Mouse (Mus musculus) erythroblast, adult 5-6 weeks (primary cell): Measurements from ENCODE around the gene Dpp4. TPM values are rescaled to one million over a fixed set of nuclear protein-coding genes. Genes with fewer than 3 reads are reported as not detected.

ENCODE experiments used
- ATAC-seq: replicated peaks from 2 replicates; pipeline ENCODE4 v1.8.0; 2016; ENCODE audit warnings: moderate number of reproducible peaks, mild to moderate bottlenecking, moderate TSS enrichment, inconsistent platforms; ENCODE audit not compliant: poor library complexity, low FRiP score, severe bottlenecking
- total RNA-seq, 2 experiments: library from RNA; stranded (forward) in 1 of 2; stranded (reverse) in 1 of 2; fragments of 150-400 nt in 1 of 2; fragments of 200-764, 138-1000 nt in 1 of 2; gene quantifications; 2 replicates each; pipeline versions ENCODE4 v1.2.3 to v1.2.4; 2015 to 2017; ENCODE audit warnings: low replicate concordance in 2 of 2

Gene Dpp4
- total RNA-seq, 2 experiments from 2014 or later: 2.5 to 3.2 TPM

DNA sequence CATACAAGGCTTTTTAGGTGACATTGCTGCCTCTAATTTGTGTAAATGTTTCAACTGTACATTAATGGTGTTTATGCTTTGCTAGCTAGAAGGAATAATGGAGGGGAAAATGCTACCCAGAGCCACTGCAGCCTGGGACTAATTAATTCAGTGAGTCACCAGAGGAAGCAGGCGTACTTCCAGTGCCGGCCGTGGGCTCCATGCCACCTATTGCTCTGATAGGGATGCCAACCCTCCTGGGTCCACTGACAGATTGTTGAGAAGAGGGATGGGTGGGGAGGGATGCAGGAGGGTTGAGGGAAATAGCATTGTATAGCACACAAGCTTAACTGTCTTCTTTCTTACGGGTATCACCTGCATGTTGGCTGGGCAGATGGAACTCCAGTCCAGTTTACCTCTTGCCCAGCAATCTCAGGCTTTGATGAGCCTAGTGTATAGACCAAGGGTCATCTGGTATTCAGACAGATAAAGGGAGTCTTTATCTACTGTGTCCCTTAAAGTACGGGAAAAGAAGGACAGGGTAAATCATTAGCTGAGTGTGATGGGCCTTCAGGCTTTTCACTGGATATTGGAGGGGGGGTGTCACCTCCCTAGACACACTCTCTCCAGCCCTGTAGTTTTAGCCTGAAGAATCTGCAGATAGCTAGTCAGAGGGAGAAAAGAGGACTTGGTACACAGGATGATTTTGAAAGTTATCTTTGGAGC, 43.5 kb downstream of the Dpp4 start:
- ATAC-seq: no peak

- ATAC-seq: no peak
Observed at GRCm38 (mm10) chr2:62363606-62364005, 48.4 kb downstream of the Dpp4 start.

DNA sequence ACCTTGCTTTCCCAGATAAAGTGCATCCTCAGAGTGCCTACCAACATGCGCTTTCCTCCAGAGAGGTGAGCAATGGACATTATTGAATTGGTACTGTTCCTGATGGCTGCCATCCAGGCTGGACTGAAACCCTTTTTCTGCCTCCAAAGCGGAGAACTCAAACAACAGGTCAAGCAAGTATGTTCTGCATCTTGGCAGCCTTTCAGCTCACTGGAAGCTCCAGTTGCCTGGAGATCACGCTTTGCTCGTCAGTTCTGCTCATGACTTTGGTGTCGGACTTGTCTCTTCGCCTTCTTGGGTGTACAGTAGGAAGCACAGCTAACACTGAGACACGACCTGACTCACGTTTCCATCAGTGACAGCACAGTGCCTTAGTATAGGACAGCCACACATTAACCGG, 49.8 kb downstream of the Dpp4 start:
- ATAC-seq: no peak

- ATAC-seq: no peak
Observed at GRCm38 (mm10) chr2:62361514-62361913, 50.5 kb downstream of the Dpp4 start.

DNA sequence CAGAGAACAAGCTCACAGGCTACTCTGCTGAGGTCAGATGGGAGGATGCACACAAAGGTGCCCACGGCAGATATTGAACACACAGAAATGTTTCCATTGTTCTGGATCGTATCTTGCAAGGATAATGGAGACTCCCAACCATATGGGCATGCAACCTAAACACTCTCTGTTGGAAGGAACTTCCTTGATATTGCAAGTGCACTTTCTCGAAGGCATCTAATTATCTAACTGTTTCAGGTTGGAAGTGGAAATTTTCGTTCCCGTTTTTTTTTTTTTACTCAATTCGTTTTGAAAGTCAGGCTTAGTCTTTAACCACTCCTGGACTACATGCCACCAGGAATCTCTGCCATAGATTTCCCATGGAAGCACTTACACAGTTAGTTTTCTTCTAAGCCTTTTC, 51.2 kb downstream of the Dpp4 start:
- no peak for ATAC-seq

- ATAC-seq: no peak
Observed at GRCm38 (mm10) chr2:62357259-62357658, 54.8 kb downstream of the Dpp4 start.

- no peak for ATAC-seq
Observed at GRCm38 (mm10) chr2:62356606-62357005, 55.4 kb downstream of the Dpp4 start.

DNA sequence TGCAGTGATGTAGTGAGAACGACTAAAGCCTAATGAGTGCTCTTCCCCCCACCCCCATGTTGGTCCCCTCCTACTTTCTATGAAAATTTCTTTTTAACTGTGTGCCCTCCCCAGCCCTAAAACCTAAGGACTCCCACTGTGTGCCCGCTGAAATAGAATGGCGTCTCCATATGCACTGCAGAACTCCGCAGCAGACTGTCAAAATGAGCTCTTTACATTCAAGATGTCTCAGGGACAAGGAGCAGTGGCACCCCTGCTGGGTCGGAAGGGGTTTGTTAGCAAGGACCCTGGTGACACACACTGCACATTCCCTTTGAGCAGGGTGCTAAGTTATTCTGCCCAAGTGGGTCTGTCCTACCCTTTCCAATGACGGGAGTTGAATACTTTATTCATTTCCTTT, 56.3 kb downstream of the Dpp4 start:
- ATAC-seq: no peak

DNA sequence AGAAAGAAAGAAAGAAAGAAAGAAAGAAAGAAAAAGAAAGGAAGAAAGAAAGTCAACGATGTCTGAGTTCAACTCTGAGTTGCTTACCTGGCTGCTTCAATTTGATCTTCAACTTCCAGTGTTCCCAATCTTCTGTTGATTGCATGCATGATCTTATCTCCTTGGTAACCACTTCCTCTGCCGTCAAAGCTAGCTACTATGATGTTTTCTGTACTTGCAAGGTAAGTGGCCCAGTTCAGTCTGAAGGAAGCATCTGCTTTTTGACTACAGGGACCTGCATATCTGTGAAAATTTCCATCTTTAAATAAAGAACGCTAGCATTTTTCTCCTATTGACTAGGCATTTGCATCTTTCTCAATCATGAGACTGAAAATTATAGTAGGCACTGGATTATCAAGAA, 60.0 kb downstream of the Dpp4 start:
- ATAC-seq: no peak

- ATAC-seq: no peak
Observed at GRCm38 (mm10) chr2:62347762-62348161, 64.3 kb downstream of the Dpp4 start.

GRCm38 (mm10) chr2:62346771-62347170, 65.3 kb downstream of the Dpp4 start:
- no peak for ATAC-seq

GRCm38 (mm10) chr2:62344367-62344766, 67.7 kb downstream of the Dpp4 start:
- no peak for ATAC-seq

DNA sequence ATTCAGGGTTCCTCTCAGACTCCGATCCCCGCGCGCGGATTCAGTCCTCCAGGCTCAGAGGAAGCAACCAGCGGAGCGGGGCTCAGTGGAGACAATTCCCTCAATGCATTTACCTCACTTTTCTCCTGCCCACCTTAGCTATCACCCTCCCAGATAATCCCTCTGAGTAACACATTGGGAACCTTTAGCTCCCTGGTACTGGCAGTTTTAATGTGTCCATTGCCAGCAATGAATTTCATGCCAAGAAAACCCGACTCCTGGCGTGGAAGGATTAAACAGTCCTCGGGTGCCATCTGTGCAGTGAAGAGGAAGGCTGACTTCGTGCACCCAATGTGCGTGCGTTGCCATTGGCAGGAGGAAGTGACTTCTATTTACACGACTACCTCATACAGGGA, 70.3 kb downstream of the Dpp4 start:
- no peak for ATAC-seq

GRCm38 (mm10) chr2:62341061-62341733, 70.8 kb downstream of the Dpp4 start:
- ATAC-seq: no peak

DNA sequence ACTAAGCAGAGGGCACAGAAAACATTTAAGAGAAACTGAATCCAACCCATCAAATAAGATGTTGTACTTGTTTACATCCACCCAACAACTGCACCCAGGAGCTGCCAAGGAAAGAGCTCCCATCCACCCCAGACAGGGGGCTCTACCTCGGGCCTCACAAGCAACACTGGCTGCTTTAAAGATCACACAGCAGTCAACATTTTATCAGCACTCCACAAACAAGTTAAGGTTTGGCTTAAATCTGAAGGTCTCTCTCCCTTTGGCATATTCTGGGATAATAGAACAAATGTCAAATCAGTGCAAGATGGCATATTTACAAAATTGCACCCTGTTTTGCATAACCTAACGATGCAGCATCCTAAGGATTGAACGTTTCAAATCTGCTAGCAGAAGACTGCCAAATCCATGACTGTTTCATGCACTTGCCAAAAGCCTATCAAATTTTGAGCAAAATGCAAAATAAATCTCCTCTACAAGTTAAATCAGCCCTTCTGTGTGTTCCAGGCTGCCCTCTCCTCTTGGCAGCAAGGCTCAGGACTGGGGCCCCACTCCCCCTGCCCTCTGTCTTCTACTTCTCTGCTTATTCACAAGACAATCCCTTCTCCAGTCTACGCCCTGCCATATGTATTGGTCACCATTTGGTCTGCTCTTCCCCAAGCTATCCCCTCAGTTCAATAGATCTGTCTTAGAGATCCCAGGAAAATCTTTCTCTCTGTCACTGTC, 72.6 kb downstream of the Dpp4 start:
- no peak for ATAC-seq

- ATAC-seq: no peak
Observed at GRCm38 (mm10) chr2:62337086-62337485, 74.9 kb downstream of the Dpp4 start.

DNA sequence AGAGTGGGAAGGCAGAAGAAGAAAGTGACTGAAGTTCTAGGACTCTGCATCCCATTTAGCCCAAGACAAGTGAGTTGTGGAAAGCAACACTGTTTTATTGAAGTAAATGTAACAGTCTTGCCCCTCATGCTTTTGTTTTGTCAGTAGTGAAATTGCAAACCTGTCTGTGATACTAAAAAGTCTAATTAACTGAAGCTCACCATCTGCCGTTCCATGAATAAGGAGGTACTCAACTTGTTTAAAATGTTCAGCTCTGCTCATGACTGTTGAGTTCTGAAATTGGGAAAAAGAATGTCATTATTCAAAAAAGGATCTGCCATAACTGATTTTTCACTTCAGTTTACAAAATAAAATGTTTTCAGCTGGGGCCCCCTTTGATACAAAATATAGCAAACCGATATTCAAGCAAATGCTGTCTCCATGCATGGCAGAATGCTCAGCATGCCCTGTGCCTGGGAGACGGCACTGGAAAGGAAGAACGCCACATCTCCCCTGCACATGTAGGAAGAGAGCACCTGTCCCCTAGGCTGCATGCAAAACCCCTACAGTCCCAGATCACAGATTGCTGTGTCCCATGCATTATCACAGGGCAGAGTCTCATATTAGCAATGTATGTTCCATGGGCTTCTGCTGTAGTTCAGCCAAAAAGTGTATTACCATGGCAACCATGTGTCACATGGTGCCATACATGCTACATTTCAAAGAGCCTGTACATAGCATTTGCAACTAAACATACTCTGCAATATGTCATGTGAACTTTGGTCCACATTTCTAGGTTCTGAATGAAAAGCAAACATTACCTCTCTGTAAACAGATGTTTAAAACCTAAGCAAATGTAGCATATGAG, 77.4 kb downstream of the Dpp4 start:
- ATAC-seq: peak; percentile 46; the same call in 1 of the 2 replicates

DNA sequence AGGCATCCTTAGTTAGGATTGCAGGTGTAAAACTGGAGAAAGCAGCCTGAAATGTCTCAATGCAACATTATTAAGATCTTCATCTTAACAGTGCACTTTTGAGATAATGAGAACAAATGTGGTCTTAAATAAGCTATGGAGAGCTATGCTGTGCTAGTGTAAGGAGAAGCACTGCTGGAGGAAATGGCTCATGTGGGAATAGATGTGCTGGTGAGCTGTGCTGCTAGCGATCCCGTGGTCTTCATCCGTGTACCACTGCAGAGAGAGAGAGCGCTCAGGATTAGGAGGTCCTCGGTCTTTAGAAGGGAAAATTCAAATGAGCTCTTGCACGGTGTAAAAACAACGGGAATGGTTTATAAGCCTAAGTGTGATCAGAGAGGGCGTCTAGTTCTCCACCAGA, 79.6 kb downstream of the Dpp4 start:
- no peak for ATAC-seq

- ATAC-seq: no peak
Observed at GRCm38 (mm10) chr2:62331913-62332312, 80.1 kb downstream of the Dpp4 start.

DNA sequence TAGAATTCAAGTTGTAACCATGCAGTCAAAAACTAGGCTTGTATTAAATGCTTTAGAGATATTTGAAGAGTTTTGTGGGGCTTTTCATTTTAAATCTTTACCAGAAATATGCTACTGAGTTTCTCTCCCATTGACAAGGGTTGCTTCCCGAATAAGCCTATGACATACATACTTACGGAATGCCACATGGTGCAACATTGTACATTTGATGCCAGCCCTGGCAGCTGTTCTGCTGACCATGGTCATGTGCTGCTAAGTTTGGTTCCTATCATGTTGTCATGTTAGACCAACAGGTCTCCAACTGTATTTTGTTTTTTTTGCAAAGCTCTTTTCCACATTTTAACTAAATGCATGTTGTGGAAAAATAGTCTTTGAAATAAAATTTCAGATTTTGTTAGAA, 86.6 kb downstream of the Dpp4 start:
- ATAC-seq: no peak
